Mouse (Mus musculus): ENCODE measurements around the gene Fbxl12.
A peak's percentile ranks its signal among the peaks of the same experiment; 100 is the strongest.
"Not testable (repeated sequence)": the region's sequence is repeated elsewhere in the genome, so short reads cannot be mapped to it uniquely, and the experiment has no call there.

The Fbxl12 gene

GRCm38 (mm10) chr9:20644360-20645081 is at the start of gene Fbxl12:
Fbxl12 (minus strand) TSS chr9:20644767.
- peak; percentile 52 to 69 for DNase-seq

DNA sequence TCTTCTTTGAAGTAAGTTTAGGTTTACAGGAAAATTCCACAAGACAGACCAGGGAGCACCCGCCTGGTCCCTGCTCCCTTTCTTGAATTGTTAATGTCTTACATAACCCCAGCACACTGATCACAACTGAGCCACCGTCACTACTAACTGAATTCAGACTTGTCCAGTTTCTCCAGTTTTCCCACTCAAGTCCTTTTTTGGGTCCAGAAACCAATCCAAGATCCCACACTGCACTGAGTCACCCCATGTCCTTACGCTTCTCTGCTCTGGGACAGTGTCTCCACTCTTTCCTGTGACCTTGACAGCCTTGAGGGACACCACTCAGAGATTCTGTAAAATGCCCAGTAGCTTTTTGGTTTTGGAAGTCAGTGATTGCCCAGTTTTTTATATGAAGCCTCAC is 48.3 kb upstream of the Fbxl12 start:
- DNase-seq: no peak

DNA sequence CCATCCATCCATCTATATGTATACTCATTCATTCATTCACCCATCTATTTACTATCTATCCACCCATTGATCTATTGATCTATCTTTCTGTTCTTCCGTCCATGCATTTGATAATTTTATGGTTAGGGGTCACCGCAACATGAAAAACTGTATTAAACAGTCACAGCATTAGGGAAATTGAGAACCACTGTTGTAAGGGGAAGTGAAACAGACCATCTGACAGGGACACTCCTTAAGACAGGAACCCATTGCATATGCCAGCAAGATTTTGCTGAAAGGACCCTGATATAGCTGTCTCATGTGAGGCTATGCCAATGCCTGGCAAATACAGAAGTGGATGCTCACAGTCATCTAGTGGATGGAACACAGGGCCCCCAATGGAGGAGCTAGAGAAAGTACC is 45.9 kb upstream of the Fbxl12 start:
- not testable (repeated sequence) for DNase-seq

- no peak for DNase-seq
Observed at GRCm38 (mm10) chr9:20689913-20690312, 45.3 kb upstream of the Fbxl12 start.

DNA sequence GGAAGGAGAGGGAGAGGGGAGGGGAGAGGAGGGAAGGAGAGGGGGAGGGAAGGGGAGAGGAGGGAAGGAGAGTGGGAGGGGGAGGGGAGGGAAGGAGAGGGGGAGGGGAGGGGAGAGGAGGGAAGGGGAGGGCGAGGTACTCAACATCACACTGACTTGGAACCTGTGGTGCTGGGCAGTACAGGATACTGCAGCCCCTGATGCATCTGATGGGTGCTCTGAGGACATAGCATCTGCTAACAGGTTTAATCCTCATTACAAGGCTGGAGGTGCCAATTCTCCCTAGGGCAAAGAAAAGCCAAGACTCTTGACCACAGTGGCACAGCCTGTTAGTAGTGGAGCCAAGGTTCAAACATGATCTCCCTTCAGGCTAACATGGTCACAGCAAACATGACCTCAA is 44.8 kb upstream of the Fbxl12 start:
- DNase-seq: no peak

- DNase-seq: no peak
Observed at GRCm38 (mm10) chr9:20685081-20685861, 40.7 kb upstream of the Fbxl12 start.

DNA sequence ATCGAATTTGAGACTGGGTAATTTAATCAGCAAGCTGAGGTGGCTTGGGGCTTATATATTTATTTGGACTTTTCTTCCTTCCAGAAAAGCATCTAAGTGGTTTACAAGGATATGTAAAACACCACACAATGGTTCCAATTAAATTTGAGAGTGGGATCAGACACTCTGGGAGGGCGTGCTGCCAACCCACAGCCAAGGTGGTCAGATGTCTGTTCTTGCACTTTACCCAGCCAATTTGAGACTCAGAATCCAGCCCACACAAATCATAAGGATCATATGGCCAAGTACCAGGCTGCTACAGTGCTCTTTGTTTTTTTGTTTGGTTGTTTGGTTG is 37.8 kb upstream of the Fbxl12 start:
- no peak for DNase-seq

GRCm38 (mm10) chr9:20681546-20682388 is 37.2 kb upstream of the Fbxl12 start:
- DNase-seq: no peak

DNA sequence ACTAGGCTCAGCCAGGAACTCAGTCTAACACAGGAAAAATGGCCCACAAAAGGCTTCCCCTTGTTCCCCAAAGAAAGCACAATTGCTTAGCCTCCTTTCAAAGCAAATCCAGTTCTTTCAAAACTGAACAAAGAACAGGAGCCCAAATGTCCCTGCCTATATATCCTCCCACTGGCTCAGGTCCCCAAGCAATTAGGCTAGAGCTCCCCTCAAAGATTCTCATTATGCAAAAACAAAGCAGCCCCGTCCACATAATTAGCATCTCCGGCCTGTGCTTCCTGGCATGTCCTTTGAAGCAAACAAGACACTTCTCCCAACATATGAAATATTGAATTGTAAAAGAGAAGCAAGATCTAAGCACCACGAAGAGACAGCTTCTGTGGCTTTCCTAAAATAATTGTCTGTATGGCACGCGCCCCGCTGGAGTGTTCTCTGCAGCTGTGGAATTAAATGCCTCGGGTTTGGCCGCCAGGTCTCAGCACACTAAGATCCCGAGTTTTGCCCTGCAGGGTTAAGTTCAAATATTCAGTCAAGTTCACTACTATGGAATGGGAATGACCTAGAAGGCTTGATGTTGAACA is 35.9 kb upstream of the Fbxl12 start:
- DNase-seq: no peak

GRCm38 (mm10) chr9:20677892-20678291 is 33.3 kb upstream of the Fbxl12 start:
- DNase-seq: no peak

GRCm38 (mm10) chr9:20672047-20672446 is 27.5 kb upstream of the Fbxl12 start:
- DNase-seq: no peak

- DNase-seq: no peak
Observed at GRCm38 (mm10) chr9:20668065-20668464, 23.5 kb upstream of the Fbxl12 start.

DNA sequence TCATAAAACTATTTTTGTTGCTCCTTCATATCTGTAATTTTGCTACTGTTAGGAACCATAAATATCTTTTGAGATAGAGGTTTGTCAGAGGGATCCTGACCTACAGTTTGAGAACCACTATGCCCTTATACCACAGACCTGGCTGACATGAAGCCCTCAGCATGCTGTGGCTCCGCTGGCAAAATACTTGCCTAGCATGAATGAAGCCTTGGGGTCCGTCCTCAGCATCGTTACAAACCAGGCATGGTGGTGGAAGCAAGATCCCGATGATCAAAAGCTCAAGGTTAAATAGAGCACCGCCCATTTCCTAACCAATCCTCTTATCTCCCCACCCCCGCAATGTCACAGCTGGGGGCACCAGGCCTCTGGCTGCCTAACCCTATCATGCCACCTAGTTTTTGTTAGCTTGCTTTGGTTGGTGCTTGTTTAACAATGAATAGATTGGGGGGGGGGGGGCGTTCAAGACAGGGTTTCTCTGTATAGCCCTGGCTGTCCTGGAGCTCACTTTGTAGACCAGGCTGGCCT is 22.0 kb upstream of the Fbxl12 start:
- peak in 1 of 2 experiments; percentile 41 for DNase-seq

GRCm38 (mm10) chr9:20665925-20666324 is 21.4 kb upstream of the Fbxl12 start:
- no peak for DNase-seq

- no peak for DNase-seq
Observed at GRCm38 (mm10) chr9:20664982-20665637, 20.5 kb upstream of the Fbxl12 start.

- no peak for DNase-seq
Observed at GRCm38 (mm10) chr9:20664366-20664765, 19.8 kb upstream of the Fbxl12 start.

DNA sequence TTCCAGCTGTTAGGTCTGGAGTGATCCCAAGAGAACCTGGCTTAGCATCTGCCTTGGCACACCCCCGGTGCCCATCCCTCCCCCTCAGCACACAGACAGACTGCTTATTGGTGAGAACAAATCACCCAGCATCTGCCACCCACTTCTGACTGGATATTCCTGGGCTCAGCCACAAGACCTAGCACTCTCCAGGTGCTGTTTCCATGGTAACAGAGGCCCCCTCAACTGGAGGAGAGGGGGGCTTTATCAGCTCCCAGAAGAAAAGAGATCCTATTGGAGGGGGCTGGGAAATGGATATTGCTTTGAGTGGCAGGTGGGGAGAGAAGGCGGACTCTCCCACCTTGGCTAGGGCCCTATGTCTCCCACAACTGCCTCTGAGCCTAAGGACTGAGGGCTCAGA is 19.4 kb upstream of the Fbxl12 start:
- no peak for DNase-seq

DNA sequence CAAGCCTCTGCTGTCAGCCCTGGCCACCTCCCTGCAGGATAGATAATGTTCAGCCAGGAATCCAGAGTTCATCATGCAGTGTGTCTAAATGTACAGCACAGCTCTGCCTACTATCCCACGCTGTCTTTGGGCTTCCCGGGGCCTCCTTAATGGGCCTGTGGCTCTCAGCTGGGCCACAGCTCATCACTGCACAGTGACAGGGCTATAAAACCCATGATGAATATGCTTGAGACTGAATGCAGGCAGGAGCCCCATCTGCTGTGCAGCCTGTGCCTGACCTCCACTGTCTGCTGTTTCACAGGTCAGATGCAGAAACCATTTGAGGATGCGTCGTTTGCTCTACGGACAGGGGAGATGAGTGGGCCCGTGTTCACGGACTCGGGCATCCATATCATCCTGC is 18.3 kb upstream of the Fbxl12 start:
- no peak for DNase-seq

DNA sequence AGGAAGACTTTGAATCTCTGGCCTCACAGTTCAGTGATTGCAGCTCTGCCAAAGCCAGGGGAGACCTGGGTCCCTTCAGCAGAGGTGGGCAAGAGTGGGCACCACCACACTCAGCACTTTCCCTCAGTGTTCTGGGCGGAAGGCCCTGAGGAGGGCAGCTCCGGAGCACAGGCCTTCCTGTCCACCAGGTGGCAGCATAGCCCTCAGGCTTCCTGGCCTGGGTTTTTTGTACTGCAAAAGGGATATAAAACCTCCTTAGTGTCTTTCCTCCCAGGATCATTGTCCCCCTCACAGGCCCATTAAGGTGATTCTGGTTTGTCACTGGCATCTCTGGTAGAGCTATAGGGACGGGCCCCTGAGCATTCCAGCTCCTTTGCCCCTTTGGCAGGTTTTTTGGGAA is 17.8 kb upstream of the Fbxl12 start:
- peak; percentile 37 to 43 for DNase-seq

- no peak for DNase-seq
Observed at GRCm38 (mm10) chr9:20657546-20657945, 13.0 kb upstream of the Fbxl12 start.

- no peak for DNase-seq
Observed at GRCm38 (mm10) chr9:20653859-20654258, 9.3 kb upstream of the Fbxl12 start.

GRCm38 (mm10) chr9:20652260-20652658 is 7.7 kb upstream of the Fbxl12 start:
- no peak for DNase-seq
